Mouse (Mus musculus): ENCODE data around the gene Gm20388.

DNA sequence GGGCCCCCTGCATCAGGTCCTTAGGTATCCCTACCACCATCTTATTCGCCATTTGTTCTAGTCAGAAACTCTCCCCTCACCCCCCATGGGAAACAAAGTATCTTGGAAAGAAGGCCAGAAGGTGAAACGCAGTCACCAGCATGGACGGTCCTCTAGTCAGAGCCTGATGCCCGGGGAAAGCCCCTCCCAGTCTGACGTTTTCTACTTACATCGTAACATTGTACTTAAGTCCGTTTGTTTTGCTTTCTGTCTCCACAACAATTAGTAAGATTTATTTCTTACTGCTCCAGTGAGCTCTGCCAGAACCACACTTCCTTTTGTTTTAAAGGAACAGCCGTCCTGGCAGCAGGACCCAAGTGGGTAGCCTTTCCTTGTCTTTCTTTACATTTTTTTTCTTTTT, 1281.8 kb downstream of the Gm20388 start:
- TF ChIP-seq ZNF384 (IDR thresholded peaks at IDR 0.05; ENCODE audit: low read depth, low read length) (no peak), MAFK (IDR thresholded peaks at IDR 0.05; ENCODE audit: insufficient read depth, low read depth, low read length) (no peak), CHD2 (IDR thresholded peaks at IDR 0.05; ENCODE audit: low read depth, low read length) (no peak), HCFC1 (IDR thresholded peaks at IDR 0.05; ENCODE audit: borderline replicate concordance, insufficient read depth, low read length) (no peak)
